Mouse (Mus musculus): ENCODE data around the gene Mpp2. TPM values are rescaled to one million over a fixed set of nuclear protein-coding genes. Genes with fewer than 3 reads are reported as not detected.

Gene Mpp2
- polyA plus RNA-seq (2014; fragmentation: Nextera tagmentation; extraction: Ambion mirVana): 6.9 and 10.3 TPM in 2 replicates

GRCm38 (mm10) chr11:102087931-102088898 lies at the start of gene Mpp2:
Gene Mpp2, minus strand, starts transcription at chr11:102088515.
- WGBS: under 1% methylated on average over 49 of the region's 49 CpGs
- Histone ChIP-seq H3K36me3 (ENCODE audit: control insufficient read depth, insufficient read depth, low read length) (no peaks in the 10 kb centered on the region), H3K9ac (ENCODE audit: low read depth, low read length) (peak within 1 kb of the TSS; percentile 63), H3K4me1 (ENCODE audit: control insufficient read depth, insufficient read depth, low read length) (peaks cover 19% of the 10 kb centered on the region; the same call in 1 of the 2 replicates), H3K27me3 (ENCODE audit: control insufficient read depth, insufficient read depth, low read length) (no peaks in the 10 kb centered on the region), H3K4me3 (ENCODE audit: low read length) (peak within 1 kb of the TSS; percentile 73), H3K4me2 (replicated peaks; ENCODE audit: low read depth, low read length) (peak within 1 kb of the TSS; percentile 94), H3K9me3 (ENCODE audit: control insufficient read depth, low read length) (no peaks in the 10 kb centered on the region), H3K27ac (ENCODE audit: low read depth, low read length) (peak within 1 kb of the TSS; percentile 76)
- ATAC-seq (ENCODE audit: low FRiP score, low TSS enrichment): peak; percentile 64

GRCm38 (mm10) chr11:102137625-102138446 lies 49.5 kb upstream of the Mpp2 start:
- Histone ChIP-seq H3K36me3 (ENCODE audit: control insufficient read depth, insufficient read depth, low read length) (no peaks in the 10 kb centered on the region), H3K9me3 (ENCODE audit: control insufficient read depth, low read length) (no peaks in the 10 kb centered on the region), H3K4me3 (ENCODE audit: low read length) (no peak overlapping the region; the same call in 1 of the 2 replicates), H3K4me2 (replicated peaks; ENCODE audit: low read depth, low read length) (peak overlapping the region; percentile 47), H3K27ac (ENCODE audit: low read depth, low read length) (no peak overlapping the region), H3K9ac (ENCODE audit: low read depth, low read length) (no peak overlapping the region), H3K4me1 (ENCODE audit: control insufficient read depth, insufficient read depth, low read length) (peaks cover 6% of the 10 kb centered on the region; the same call in 1 of the 2 replicates), H3K27me3 (ENCODE audit: control insufficient read depth, insufficient read depth, low read length) (no peaks in the 10 kb centered on the region; the same call in 1 of the 2 replicates)
- ATAC-seq (ENCODE audit: low FRiP score, low TSS enrichment): 0 out of 2 replicates have a peak, but pooled peaks have one; percentile 3
- WGBS: 51% methylated on average over 13 of the region's 13 CpGs

DNA sequence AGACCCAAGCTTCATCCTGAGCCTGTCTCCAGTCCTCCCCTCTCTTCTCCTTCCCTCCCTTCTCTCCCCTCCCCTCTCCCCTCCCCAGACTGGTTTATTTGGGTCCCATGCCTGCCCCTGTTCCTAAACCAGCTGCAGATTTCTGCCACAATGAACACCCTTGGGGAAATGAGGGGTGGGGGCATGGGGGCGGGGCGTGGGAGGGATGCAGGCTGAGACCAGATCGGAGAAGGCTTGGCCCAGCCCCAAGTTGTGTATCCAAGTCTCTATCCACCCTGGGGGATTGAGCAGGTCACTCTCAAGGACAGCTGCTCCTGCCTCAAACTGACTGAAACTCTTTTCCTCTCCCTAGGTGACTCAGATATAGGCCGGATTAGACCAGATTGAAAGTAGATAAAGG lies 46.2 kb upstream of the Mpp2 start:
- Histone ChIP-seq H3K9me3 (ENCODE audit: control insufficient read depth, low read length) (no peaks in the 10 kb centered on the region), H3K4me1 (ENCODE audit: control insufficient read depth, insufficient read depth, low read length) (0 out of 2 replicates have a peak, but pooled peaks cover 3% of the 10 kb centered on the region), H3K27ac (ENCODE audit: low read depth, low read length) (no peak overlapping the region), H3K4me3 (ENCODE audit: low read length) (no peak overlapping the region), H3K27me3 (ENCODE audit: control insufficient read depth, insufficient read depth, low read length) (no peaks in the 10 kb centered on the region; the same call in 1 of the 2 replicates), H3K36me3 (ENCODE audit: control insufficient read depth, insufficient read depth, low read length) (no peaks in the 10 kb centered on the region), H3K4me2 (replicated peaks; ENCODE audit: low read depth, low read length) (no peak overlapping the region), H3K9ac (ENCODE audit: low read depth, low read length) (no peak overlapping the region)
- ATAC-seq (ENCODE audit: low FRiP score, low TSS enrichment): no peak
- WGBS: 32% methylated on average over 4 of the region's 4 CpGs

GRCm38 (mm10) chr11:102117386-102117785 lies 29.1 kb upstream of the Mpp2 start:
- no peaks in the 10 kb centered on the region for H3K27me3 ChIP-seq (ENCODE audit: control insufficient read depth, insufficient read depth, low read length)
- H3K4me2 ChIP-seq (replicated peaks; ENCODE audit: low read depth, low read length): no peak overlapping the region
- no peaks in the 10 kb centered on the region for H3K9me3 ChIP-seq (ENCODE audit: control insufficient read depth, low read length)
- no peaks in the 10 kb centered on the region for H3K36me3 ChIP-seq (ENCODE audit: control insufficient read depth, insufficient read depth, low read length)
- H3K27ac ChIP-seq (ENCODE audit: low read depth, low read length): no peak overlapping the region
- no peak overlapping the region for H3K9ac ChIP-seq (ENCODE audit: low read depth, low read length)
- no peak overlapping the region for H3K4me3 ChIP-seq (ENCODE audit: low read length)
- H3K4me1 ChIP-seq (ENCODE audit: control insufficient read depth, insufficient read depth, low read length): no peaks in the 10 kb centered on the region
- 81% methylated on average over 6 of the region's 6 CpGs for WGBS
- ATAC-seq (ENCODE audit: low FRiP score, low TSS enrichment): no peak

- no peak for ATAC-seq (ENCODE audit: low FRiP score, low TSS enrichment)
- Histone ChIP-seq H3K36me3 (ENCODE audit: control insufficient read depth, insufficient read depth, low read length) (no peaks in the 10 kb centered on the region), H3K4me1 (ENCODE audit: control insufficient read depth, insufficient read depth, low read length) (no peaks in the 10 kb centered on the region), H3K4me3 (ENCODE audit: low read length) (no peak overlapping the region), H3K27ac (ENCODE audit: low read depth, low read length) (no peak overlapping the region), H3K9ac (ENCODE audit: low read depth, low read length) (no peak overlapping the region), H3K27me3 (ENCODE audit: control insufficient read depth, insufficient read depth, low read length) (no peaks in the 10 kb centered on the region), H3K4me2 (replicated peaks; ENCODE audit: low read depth, low read length) (no peak overlapping the region), H3K9me3 (ENCODE audit: control insufficient read depth, low read length) (no peaks in the 10 kb centered on the region)
- WGBS: 82% methylated on average over 8 of the region's 8 CpGs
Measured at GRCm38 (mm10) chr11:102116241-102116640, 27.9 kb upstream of the Mpp2 start.

- Histone ChIP-seq H3K4me1 (ENCODE audit: control insufficient read depth, insufficient read depth, low read length) (no peaks in the 10 kb centered on the region), H3K4me3 (ENCODE audit: low read length) (no peak overlapping the region), H3K27ac (ENCODE audit: low read depth, low read length) (no peak overlapping the region), H3K27me3 (ENCODE audit: control insufficient read depth, insufficient read depth, low read length) (peaks cover 26% of the 10 kb centered on the region), H3K4me2 (replicated peaks; ENCODE audit: low read depth, low read length) (no peak overlapping the region), H3K9ac (ENCODE audit: low read depth, low read length) (no peak overlapping the region), H3K36me3 (ENCODE audit: control insufficient read depth, insufficient read depth, low read length) (no peaks in the 10 kb centered on the region), H3K9me3 (ENCODE audit: control insufficient read depth, low read length) (no peaks in the 10 kb centered on the region)
- ATAC-seq (ENCODE audit: low FRiP score, low TSS enrichment): no peak
- WGBS: 79% methylated on average over 5 of the region's 5 CpGs
Measured at GRCm38 (mm10) chr11:102111576-102111975, 23.3 kb upstream of the Mpp2 start.

GRCm38 (mm10) chr11:102107732-102108131 lies 19.4 kb upstream of the Mpp2 start, which contains the start of gene Pyy:
Gene Pyy, minus strand, starts transcription at chr11:102107832.
- Histone ChIP-seq H3K9ac (ENCODE audit: low read depth, low read length) (no peak within 1 kb of the TSS), H3K27me3 (ENCODE audit: control insufficient read depth, insufficient read depth, low read length) (peaks cover 48% of the 10 kb centered on the region), H3K4me1 (ENCODE audit: control insufficient read depth, insufficient read depth, low read length) (no peaks in the 10 kb centered on the region), H3K27ac (ENCODE audit: low read depth, low read length) (no peak within 1 kb of the TSS), H3K9me3 (ENCODE audit: control insufficient read depth, low read length) (no peaks in the 10 kb centered on the region), H3K4me3 (ENCODE audit: low read length) (peak within 1 kb of the TSS; percentile 10; the same call in 1 of the 2 replicates), H3K36me3 (ENCODE audit: control insufficient read depth, insufficient read depth, low read length) (no peaks in the 10 kb centered on the region), H3K4me2 (replicated peaks; ENCODE audit: low read depth, low read length) (no peak within 1 kb of the TSS; the same call in 1 of the 2 replicates)
- ATAC-seq (ENCODE audit: low FRiP score, low TSS enrichment): no peak
- 7% methylated on average over 9 of the region's 9 CpGs for WGBS

DNA sequence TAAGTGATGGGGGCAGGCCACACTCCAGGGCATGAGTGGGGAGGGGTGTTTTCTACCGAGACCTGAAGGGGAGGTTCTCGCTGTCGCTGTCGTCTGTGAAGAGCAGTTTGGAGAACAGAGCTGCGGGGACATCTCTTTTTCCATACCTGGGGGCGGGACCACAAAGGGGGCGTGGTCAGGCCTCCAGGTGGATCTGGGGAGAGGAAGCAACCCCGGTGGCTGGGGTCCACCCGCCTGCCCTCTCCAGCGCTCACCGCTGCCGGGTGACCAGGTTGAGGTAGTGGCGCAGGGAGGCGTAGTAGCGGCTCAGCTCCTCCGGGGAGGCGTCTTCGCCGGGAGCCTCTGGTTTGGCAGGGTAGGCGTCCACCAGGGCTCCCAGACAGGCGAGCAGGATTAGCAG lies 18.6 kb upstream of the Mpp2 start:
- Histone ChIP-seq H3K27me3 (ENCODE audit: control insufficient read depth, insufficient read depth, low read length) (peaks cover 48% of the 10 kb centered on the region), H3K27ac (ENCODE audit: low read depth, low read length) (no peak overlapping the region), H3K36me3 (ENCODE audit: control insufficient read depth, insufficient read depth, low read length) (no peaks in the 10 kb centered on the region), H3K9me3 (ENCODE audit: control insufficient read depth, low read length) (no peaks in the 10 kb centered on the region), H3K4me3 (ENCODE audit: low read length) (peak overlapping the region; percentile 10; the same call in 1 of the 2 replicates), H3K4me2 (replicated peaks; ENCODE audit: low read depth, low read length) (no peak overlapping the region; the same call in 1 of the 2 replicates), H3K9ac (ENCODE audit: low read depth, low read length) (no peak overlapping the region), H3K4me1 (ENCODE audit: control insufficient read depth, insufficient read depth, low read length) (peaks cover 6% of the 10 kb centered on the region; the same call in 1 of the 2 replicates)
- ATAC-seq (ENCODE audit: low FRiP score, low TSS enrichment): no peak
- 1% methylated on average over 21 of the region's 21 CpGs for WGBS
